Mouse (Mus musculus): ENCODE results near the gene Proser3. TPM values are rescaled to one million over a fixed set of nuclear protein-coding genes. Genes with fewer than 3 reads are reported as not detected.

Gene Proser3
- polyA plus RNA-seq (2014; fragmentation: Nextera tagmentation; extraction: Ambion mirVana) = 20.0 and 21.9 TPM in 2 replicates

- no peaks in the 10 kb centered on the region for H3K27me3 ChIP-seq (ENCODE audit: control insufficient read depth, insufficient read depth, low read length)
- H3K4me3 ChIP-seq (ENCODE audit: low read depth, low read length) = peak within 1 kb of the TSS; percentile 55
- ATAC-seq (ENCODE audit: insufficient number of reproducible peaks, low FRiP score, low TSS enrichment, low read depth) (peak; percentile 93), DNase-seq (ENCODE audit: low spot score) (peak; percentile 96)
- under 1% methylated on average over 44 of the region's 44 CpGs for WGBS
- peaks cover 11% of the 10 kb centered on the region; the same call in 1 of the 2 replicates for H3K36me3 ChIP-seq (ENCODE audit: control insufficient read depth, insufficient read depth, low read length)
- H3K4me2 ChIP-seq (ENCODE audit: low read depth, severe bottlenecking) = peak within 1 kb of the TSS; percentile 82
- no peaks in the 10 kb centered on the region for H3K9me3 ChIP-seq (ENCODE audit: control insufficient read depth, low read length)
- peaks cover 8% of the 10 kb centered on the region; the same call in 1 of the 2 replicates for H3K4me1 ChIP-seq (ENCODE audit: control insufficient read depth, insufficient read depth, low read length)
- peak within 1 kb of the TSS; percentile 97 for H3K27ac ChIP-seq (replicated peaks; ENCODE audit: low read depth, low read length)
- H3K9ac ChIP-seq (ENCODE audit: low read length) = peak within 1 kb of the TSS; percentile 79
Observed at GRCm38 (mm10) chr7:30552102-30553020, at the start of gene Proser3, which contains the start of gene Hspb6. Proser3 (minus strand) TSS chr7:30552299. Hspb6 (plus strand) TSS chr7:30552178.

GRCm38 (mm10) chr7:30600651-30601050 is 48.6 kb upstream of the Proser3 start:
- Histone ChIP-seq H3K27ac (replicated peaks; ENCODE audit: low read depth, low read length) (no peak overlapping the region), H3K36me3 (ENCODE audit: control insufficient read depth, insufficient read depth, low read length) (no peaks in the 10 kb centered on the region), H3K27me3 (ENCODE audit: control insufficient read depth, insufficient read depth, low read length) (no peaks in the 10 kb centered on the region), H3K9me3 (ENCODE audit: control insufficient read depth, low read length) (no peaks in the 10 kb centered on the region), H3K4me1 (ENCODE audit: control insufficient read depth, insufficient read depth, low read length) (no peaks in the 10 kb centered on the region), H3K4me3 (ENCODE audit: low read depth, low read length) (no peak overlapping the region), H3K4me2 (ENCODE audit: low read depth, severe bottlenecking) (no peak overlapping the region), H3K9ac (ENCODE audit: low read length) (no peak overlapping the region)
- ATAC-seq (ENCODE audit: insufficient number of reproducible peaks, low FRiP score, low TSS enrichment, low read depth) (no peak), DNase-seq (ENCODE audit: low spot score) (no peak)
- 76% methylated on average over 7 of the region's 7 CpGs for WGBS

- Histone ChIP-seq H3K4me1 (ENCODE audit: control insufficient read depth, insufficient read depth, low read length) (no peaks in the 10 kb centered on the region), H3K27ac (replicated peaks; ENCODE audit: low read depth, low read length) (no peak overlapping the region), H3K27me3 (ENCODE audit: control insufficient read depth, insufficient read depth, low read length) (no peaks in the 10 kb centered on the region), H3K4me3 (ENCODE audit: low read depth, low read length) (no peak overlapping the region), H3K36me3 (ENCODE audit: control insufficient read depth, insufficient read depth, low read length) (no peaks in the 10 kb centered on the region), H3K9ac (ENCODE audit: low read length) (no peak overlapping the region), H3K4me2 (ENCODE audit: low read depth, severe bottlenecking) (no peak overlapping the region), H3K9me3 (ENCODE audit: control insufficient read depth, low read length) (no peaks in the 10 kb centered on the region)
- WGBS = 2% methylated on average over 16 of the region's 16 CpGs
- DNase-seq (ENCODE audit: low spot score) = peak; percentile 79
- ATAC-seq (ENCODE audit: insufficient number of reproducible peaks, low FRiP score, low TSS enrichment, low read depth) = peak; percentile 89
Observed at GRCm38 (mm10) chr7:30599933-30600353, 47.8 kb upstream of the Proser3 start.

- Histone ChIP-seq H3K4me2 (ENCODE audit: low read depth, severe bottlenecking) (no peak within 1 kb of the TSS), H3K9ac (ENCODE audit: low read length) (no peak within 1 kb of the TSS), H3K36me3 (ENCODE audit: control insufficient read depth, insufficient read depth, low read length) (no peaks in the 10 kb centered on the region), H3K4me1 (ENCODE audit: control insufficient read depth, insufficient read depth, low read length) (no peaks in the 10 kb centered on the region), H3K27me3 (ENCODE audit: control insufficient read depth, insufficient read depth, low read length) (no peaks in the 10 kb centered on the region), H3K4me3 (ENCODE audit: low read depth, low read length) (no peak within 1 kb of the TSS), H3K27ac (replicated peaks; ENCODE audit: low read depth, low read length) (no peak within 1 kb of the TSS), H3K9me3 (ENCODE audit: control insufficient read depth, low read length) (no peaks in the 10 kb centered on the region)
- DNase-seq (ENCODE audit: low spot score) (no peak), ATAC-seq (ENCODE audit: insufficient number of reproducible peaks, low FRiP score, low TSS enrichment, low read depth) (no peak)
- 90% methylated on average over 12 of the region's 12 CpGs for WGBS
Observed at GRCm38 (mm10) chr7:30598786-30599185, 46.7 kb upstream of the Proser3 start, which contains the start of gene Zbtb32. Zbtb32 (minus strand) TSS chr7:30598909.

GRCm38 (mm10) chr7:30596811-30597210 is 44.7 kb upstream of the Proser3 start:
- H3K4me1 ChIP-seq (ENCODE audit: control insufficient read depth, insufficient read depth, low read length) = no peaks in the 10 kb centered on the region
- H3K9ac ChIP-seq (ENCODE audit: low read length) = no peak overlapping the region
- no peak for DNase-seq (ENCODE audit: low spot score)
- no peak overlapping the region for H3K4me3 ChIP-seq (ENCODE audit: low read depth, low read length)
- H3K36me3 ChIP-seq (ENCODE audit: control insufficient read depth, insufficient read depth, low read length) = no peaks in the 10 kb centered on the region
- no peak overlapping the region for H3K4me2 ChIP-seq (ENCODE audit: low read depth, severe bottlenecking)
- no peaks in the 10 kb centered on the region for H3K27me3 ChIP-seq (ENCODE audit: control insufficient read depth, insufficient read depth, low read length)
- ATAC-seq (ENCODE audit: insufficient number of reproducible peaks, low FRiP score, low TSS enrichment, low read depth) = no peak
- WGBS = 83% methylated on average over 5 of the region's 5 CpGs
- H3K27ac ChIP-seq (replicated peaks; ENCODE audit: low read depth, low read length) = no peak overlapping the region
- H3K9me3 ChIP-seq (ENCODE audit: control insufficient read depth, low read length) = no peaks in the 10 kb centered on the region

GRCm38 (mm10) chr7:30596093-30596492 is 44.0 kb upstream of the Proser3 start:
- 80% methylated on average over 5 of the region's 5 CpGs for WGBS
- Histone ChIP-seq H3K27ac (replicated peaks; ENCODE audit: low read depth, low read length) (no peak overlapping the region), H3K36me3 (ENCODE audit: control insufficient read depth, insufficient read depth, low read length) (no peaks in the 10 kb centered on the region), H3K27me3 (ENCODE audit: control insufficient read depth, insufficient read depth, low read length) (no peaks in the 10 kb centered on the region), H3K9me3 (ENCODE audit: control insufficient read depth, low read length) (no peaks in the 10 kb centered on the region), H3K4me2 (ENCODE audit: low read depth, severe bottlenecking) (no peak overlapping the region), H3K4me3 (ENCODE audit: low read depth, low read length) (no peak overlapping the region), H3K4me1 (ENCODE audit: control insufficient read depth, insufficient read depth, low read length) (no peaks in the 10 kb centered on the region), H3K9ac (ENCODE audit: low read length) (no peak overlapping the region)
- no peak for DNase-seq (ENCODE audit: low spot score)
- ATAC-seq (ENCODE audit: insufficient number of reproducible peaks, low FRiP score, low TSS enrichment, low read depth) = no peak

- Histone ChIP-seq H3K36me3 (ENCODE audit: control insufficient read depth, insufficient read depth, low read length) (no peaks in the 10 kb centered on the region), H3K4me3 (ENCODE audit: low read depth, low read length) (no peak overlapping the region), H3K4me2 (ENCODE audit: low read depth, severe bottlenecking) (no peak overlapping the region), H3K27me3 (ENCODE audit: control insufficient read depth, insufficient read depth, low read length) (no peaks in the 10 kb centered on the region), H3K9me3 (ENCODE audit: control insufficient read depth, low read length) (no peaks in the 10 kb centered on the region), H3K9ac (ENCODE audit: low read length) (no peak overlapping the region), H3K4me1 (ENCODE audit: control insufficient read depth, insufficient read depth, low read length) (0 out of 2 replicates have a peak, but pooled peaks cover 4% of the 10 kb centered on the region), H3K27ac (replicated peaks; ENCODE audit: low read depth, low read length) (no peak overlapping the region)
- WGBS = 73% methylated on average over 4 of the region's 4 CpGs
- ATAC-seq (ENCODE audit: insufficient number of reproducible peaks, low FRiP score, low TSS enrichment, low read depth) = no peak
- no peak for DNase-seq (ENCODE audit: low spot score)
Observed at GRCm38 (mm10) chr7:30594510-30595024, 42.5 kb upstream of the Proser3 start.

GRCm38 (mm10) chr7:30593579-30594509 is 41.7 kb upstream of the Proser3 start:
- 0 out of 2 replicates have a peak, but pooled peaks cover 4% of the 10 kb centered on the region for H3K4me1 ChIP-seq (ENCODE audit: control insufficient read depth, insufficient read depth, low read length)
- H3K9me3 ChIP-seq (ENCODE audit: control insufficient read depth, low read length) = no peaks in the 10 kb centered on the region
- H3K27me3 ChIP-seq (ENCODE audit: control insufficient read depth, insufficient read depth, low read length) = no peaks in the 10 kb centered on the region
- DNase-seq (ENCODE audit: low spot score) (no peak), ATAC-seq (ENCODE audit: insufficient number of reproducible peaks, low FRiP score, low TSS enrichment, low read depth) (no peak)
- no peak overlapping the region for H3K4me3 ChIP-seq (ENCODE audit: low read depth, low read length)
- WGBS = 75% methylated on average over 10 of the region's 10 CpGs
- no peak overlapping the region for H3K27ac ChIP-seq (replicated peaks; ENCODE audit: low read depth, low read length)
- H3K4me2 ChIP-seq (ENCODE audit: low read depth, severe bottlenecking) = no peak overlapping the region
- H3K9ac ChIP-seq (ENCODE audit: low read length) = no peak overlapping the region
- no peaks in the 10 kb centered on the region for H3K36me3 ChIP-seq (ENCODE audit: control insufficient read depth, insufficient read depth, low read length)
